ENCODE assay signal across 22 mouse cellular contexts in genomic region chr11:89777431-89777830, GRCm38 (mm10). TPM values are rescaled to one million over a fixed set of nuclear protein-coding genes. Genes with fewer than 3 reads are reported as not detected.
A peak's percentile ranks its signal among the peaks of the same experiment; 100 is the strongest.
DNase-seq lines count a peak whose midpoint lies in the region; ATAC-seq and TF ChIP-seq lines count a peak whose summit lies in the region.
"Had no signal": no experiment of that assay in that cellular context is flagged by ENCODE, and none has a peak within 500 bp of the region (broad histone marks: within the 10 kb centered on the region; RNA-seq: fewer than 3 reads in every experiment).

TSS of gene Ankfn1 (minus strand) at chr11:89777653.

- H3K4me1 ChIP-seq in hindbrain, embryonic 15.5 days (replicated peaks): 0 out of 2 replicates have a peak, but pooled peaks cover 6% of the 10 kb centered on the region
- no peaks in the 10 kb centered on the region for H3K4me1 ChIP-seq in hindbrain, embryonic 12.5 days
- peaks cover 10% of the 10 kb centered on the region; the same call in 1 of the 2 replicates for H3K4me1 ChIP-seq in midbrain, embryonic 15.5 days
- no peaks in the 10 kb centered on the region for H3K4me1 ChIP-seq in midbrain, embryonic 13.5 days (replicated peaks)
- H3K4me1 ChIP-seq in hindbrain, postnatal 0 days (ENCODE audit: insufficient read depth, low read length): no peaks in the 10 kb centered on the region

- no peaks in the 10 kb centered on the region for H3K27me3 ChIP-seq in hindbrain, embryonic 15.5 days
- H3K27me3 ChIP-seq in hindbrain, embryonic 12.5 days: no peaks in the 10 kb centered on the region
- no peaks in the 10 kb centered on the region for H3K27me3 ChIP-seq in midbrain, embryonic 15.5 days (replicated peaks)
- no peaks in the 10 kb centered on the region for H3K27me3 ChIP-seq in midbrain, embryonic 13.5 days
- H3K27me3 ChIP-seq in hindbrain, postnatal 0 days (ENCODE audit: insufficient read depth, low read length): no peaks in the 10 kb centered on the region
- H3K27me3 ChIP-seq: embryonic facial prominence, embryonic 15.5 days had no signal

- no peak within 1 kb of the TSS for H3K9ac ChIP-seq in hindbrain, embryonic 15.5 days
- no peak within 1 kb of the TSS for H3K9ac ChIP-seq in hindbrain, embryonic 12.5 days
- no peak within 1 kb of the TSS for H3K9ac ChIP-seq in midbrain, embryonic 15.5 days
- H3K9ac ChIP-seq in midbrain, embryonic 13.5 days (replicated peaks): no peak within 1 kb of the TSS
- H3K9ac ChIP-seq in hindbrain, postnatal 0 days (replicated peaks; ENCODE audit: low read length): no peak within 1 kb of the TSS
- H3K9ac ChIP-seq: embryonic facial prominence, embryonic 15.5 days; heart, embryonic 13.5 days; liver, embryonic 14.5 days had no signal

- H3K27ac ChIP-seq in hindbrain, embryonic 15.5 days (replicated peaks): no peak within 1 kb of the TSS
- no peak within 1 kb of the TSS for H3K27ac ChIP-seq in hindbrain, embryonic 12.5 days
- 0 out of 2 replicates have a peak within 1 kb of the TSS, but pooled peaks have one; percentile 34 for H3K27ac ChIP-seq in midbrain, embryonic 15.5 days
- no peak within 1 kb of the TSS for H3K27ac ChIP-seq in midbrain, embryonic 13.5 days
- no peak within 1 kb of the TSS for H3K27ac ChIP-seq in hindbrain, postnatal 0 days
- H3K27ac ChIP-seq: embryonic facial prominence, embryonic 15.5 days; forebrain, embryonic 10.5 days; gastrocnemius, adult 2 months; heart, embryonic 13.5 days; kidney, postnatal 0 days; liver, embryonic 14.5 days had no signal

- H3K9me3 ChIP-seq in hindbrain, embryonic 15.5 days: no peaks in the 10 kb centered on the region
- no peaks in the 10 kb centered on the region for H3K9me3 ChIP-seq in hindbrain, embryonic 12.5 days (replicated peaks)
- no peaks in the 10 kb centered on the region for H3K9me3 ChIP-seq in midbrain, embryonic 15.5 days
- H3K9me3 ChIP-seq in midbrain, embryonic 13.5 days: no peaks in the 10 kb centered on the region
- no peaks in the 10 kb centered on the region for H3K9me3 ChIP-seq in hindbrain, postnatal 0 days (ENCODE audit: low read length)
- H3K9me3 ChIP-seq: embryonic facial prominence, embryonic 15.5 days; forebrain, embryonic 10.5 days; heart, embryonic 13.5 days had no signal

- no peak for TF ChIP-seq CTCF in brain, embryonic 14.5 days (IDR thresholded peaks at IDR 0.05; ENCODE audit: borderline replicate concordance, extremely low read depth, insufficient read depth, insufficient read length)
- TF ChIP-seq CTCF in hindbrain, postnatal 0 days (IDR thresholded peaks at IDR 0.05; ENCODE audit: low read depth): no peak

- DNase-seq in brain, embryonic 14.5 days (ENCODE audit: low read depth): peak; percentile 40
- DNase-seq in hindbrain, postnatal 0 days (ENCODE audit: low spot score): peak; percentile 16
- DNase-seq in thymus, postnatal 25 days: no peak
- no peak for DNase-seq in heart, adult 8-10 months (ENCODE audit: low spot score)
- DNase-seq: adrenal gland, postnatal 25 days; cerebellum, adult 8-10 months; gastrocnemius, adult 2 months; heart, postnatal 36 days; right cerebral cortex, postnatal 14 days; thymus, postnatal 4 days had no signal

- 29% methylated on average over 7 of the region's 7 CpGs for WGBS in hindbrain, embryonic 15.5 days
- WGBS in hindbrain, embryonic 12.5 days: 50% methylated on average over 7 of the region's 7 CpGs
- WGBS in midbrain, embryonic 15.5 days: 30% methylated on average over 7 of the region's 7 CpGs
- WGBS in midbrain, embryonic 13.5 days: 38% methylated on average over 7 of the region's 7 CpGs
- WGBS in hindbrain, postnatal 0 days: 45% methylated on average over 7 of the region's 7 CpGs

- peak; percentile 54; the same call in 1 of the 2 replicates for ATAC-seq in hindbrain, embryonic 15.5 days (ENCODE audit: low FRiP score, low read depth)
- no peak for ATAC-seq in hindbrain, embryonic 12.5 days (ENCODE audit: low FRiP score)
- ATAC-seq in midbrain, embryonic 15.5 days (replicated peaks): no peak
- no peak for ATAC-seq in midbrain, embryonic 13.5 days
- ATAC-seq in hindbrain, postnatal 0 days: no peak
- ATAC-seq: intestine, postnatal 0 days had no signal

- H3K4me3 ChIP-seq in hindbrain, embryonic 15.5 days: no peak within 1 kb of the TSS
- no peak within 1 kb of the TSS for H3K4me3 ChIP-seq in hindbrain, embryonic 12.5 days
- H3K4me3 ChIP-seq in midbrain, embryonic 15.5 days: no peak within 1 kb of the TSS
- no peak within 1 kb of the TSS for H3K4me3 ChIP-seq in midbrain, embryonic 13.5 days (replicated peaks)
- H3K4me3 ChIP-seq in hindbrain, postnatal 0 days (ENCODE audit: low read length): no peak within 1 kb of the TSS
- H3K4me3 ChIP-seq: embryonic facial prominence, embryonic 15.5 days; forebrain, embryonic 10.5 days; gastrocnemius, adult 2 months; heart, embryonic 13.5 days had no signal

- H3K36me3 ChIP-seq in hindbrain, embryonic 15.5 days: no peaks in the 10 kb centered on the region
- H3K36me3 ChIP-seq in hindbrain, embryonic 12.5 days: no peaks in the 10 kb centered on the region
- H3K36me3 ChIP-seq in midbrain, embryonic 15.5 days (replicated peaks): no peaks in the 10 kb centered on the region
- no peaks in the 10 kb centered on the region for H3K36me3 ChIP-seq in midbrain, embryonic 13.5 days
- no peaks in the 10 kb centered on the region for H3K36me3 ChIP-seq in hindbrain, postnatal 0 days (ENCODE audit: insufficient read depth, low read length)
- H3K36me3 ChIP-seq: embryonic facial prominence, embryonic 15.5 days; forebrain, embryonic 10.5 days; heart, embryonic 13.5 days had no signal

- peak within 1 kb of the TSS; percentile 18 for H3K4me2 ChIP-seq in hindbrain, embryonic 15.5 days
- H3K4me2 ChIP-seq in hindbrain, embryonic 12.5 days (replicated peaks): no peak within 1 kb of the TSS
- H3K4me2 ChIP-seq in midbrain, embryonic 15.5 days: peak within 1 kb of the TSS; percentile 11; the same call in 1 of the 2 replicates
- H3K4me2 ChIP-seq in midbrain, embryonic 13.5 days (replicated peaks): no peak within 1 kb of the TSS
- H3K4me2 ChIP-seq in hindbrain, postnatal 0 days (ENCODE audit: low read depth, low read length): peak within 1 kb of the TSS; percentile 30
- H3K4me2 ChIP-seq: embryonic facial prominence, embryonic 15.5 days; heart, embryonic 13.5 days had no signal

- TF ChIP-seq POLR2A in brain, embryonic 14.5 days (IDR thresholded peaks at IDR 0.05; ENCODE audit: borderline replicate concordance, extremely low read depth, insufficient read depth, insufficient read length, poor library complexity, severe bottlenecking): no peak

RNA-seq across cellular contexts. Expression of gene Ankfn1, which starts in this region (rescaled TPM):
- 4.2 and 4.8 TPM in 2 replicates for polyA plus RNA-seq in hindbrain, embryonic 15.5 days (2015; fragmentation: Nextera tagmentation; extraction: Ambion mirVana)
- polyA plus RNA-seq in hindbrain, embryonic 12.5 days (2016; fragmentation: Nextera tagmentation; extraction: Ambion mirVana): 2.0 and 2.4 TPM in 2 replicates
- polyA plus RNA-seq in midbrain, embryonic 15.5 days (2015; fragmentation: Nextera tagmentation; extraction: Ambion mirVana): 5.5 and 6.5 TPM in 2 replicates
- 3.6 TPM in 2 replicates for polyA plus RNA-seq in midbrain, embryonic 13.5 days (2015; fragmentation: Nextera tagmentation; extraction: Ambion mirVana)
- 3.7 and 6.5 TPM in 2 replicates for polyA plus RNA-seq in brain, embryonic 14.5 days (2012; rRNA removed)
- 15.3 and 17.6 TPM in 2 replicates for total RNA-seq in hindbrain, postnatal 0 days (2014; rRNA removed)
- polyA plus RNA-seq in hindbrain, postnatal 0 days (2015; fragmentation: Nextera tagmentation; extraction: Ambion mirVana): 2.4 and 3.0 TPM in 2 replicates
- total RNA-seq in heart, adult 8-10 months (2022): not detected
- total RNA-seq: ES-E14; granulocyte monocyte progenitor cell, adult 5-6 weeks; heart, postnatal 36 days had no signal
- polyA plus RNA-seq: intestine, postnatal 0 days; liver, embryonic 14.5 days had no signal

Comparison
In these comparisons a context has a peak if more than half of its experiments do, and no peak if none do; other contexts are left out.
1. RNA of gene Ankfn1 (total RNA-seq): 15.3 to 17.6 TPM in hindbrain, postnatal 0 days; not detected in heart, adult 8-10 months; every median in the first group is over 10 times any median in the second.
2. H3K4me2 ChIP-seq: peak in hindbrain, embryonic 15.5 days (single experiment), midbrain, embryonic 15.5 days (single experiment) and hindbrain, postnatal 0 days (single experiment); none in hindbrain, embryonic 12.5 days (single experiment) and midbrain, embryonic 13.5 days (single experiment).
3. DNase-seq: peak in brain, embryonic 14.5 days (single experiment) and hindbrain, postnatal 0 days (single experiment); none in thymus, postnatal 25 days (single experiment) and heart, adult 8-10 months (single experiment).